Mouse (Mus musculus) heart, embryonic 14.5 days (tissue): ENCODE data around the gene Dglucy. TPM values are rescaled to one million over a fixed set of nuclear protein-coding genes. Genes with fewer than 3 reads are reported as not detected.

Experiments used
- ATAC-seq: fragments of 200-750 bp; cut with Nextera tagmentation; 2 replicates; pipeline ENCODE4 v1.8.0; 2017; ENCODE audit warnings: low read depth, moderate TSS enrichment; ENCODE audit not compliant: insufficient number of reproducible peaks, insufficient read depth, low FRiP score
- H3K27ac ChIP-seq, 2 experiments: fragments of 200-500 bp in 1 of 2; fragments of 300-500 bp in 1 of 2; sonication (generic) in 1 of 2; replicated peaks in 1 of 2; 2 replicates each; pipeline ENCODE4 v1.5.1; 2012 to 2014; ENCODE audit warnings: low read depth in 2 of 2, low read length in 2 of 2, control low read depth in 1 of 2, mild to moderate bottlenecking in 1 of 2, mixed read lengths in 1 of 2; ENCODE audit not compliant: control insufficient read depth in 1 of 2, insufficient read depth in 1 of 2
- H3K27me3 ChIP-seq: fragments of 300-500 bp; sonication (generic); 2 replicates; pipeline ENCODE4 v1.6.1; 2014; ENCODE audit warnings: mild to moderate bottlenecking, low read length, control low read depth; ENCODE audit not compliant: control insufficient read depth, insufficient read depth
- H3K36me3 ChIP-seq: fragments of 300-500 bp; sonication (generic); 2 replicates; pipeline ENCODE4 v1.6.1; 2014; ENCODE audit warnings: mild to moderate bottlenecking, control low read depth, low read length, mixed read lengths; ENCODE audit not compliant: control insufficient read depth, insufficient read depth
- H3K4me1 ChIP-seq, 2 experiments: fragments of 200-500 bp in 1 of 2; fragments of 300-500 bp in 1 of 2; sonication (generic) in 1 of 2; 2 replicates each; pipeline ENCODE4 v1.6.1; 2012 to 2014; ENCODE audit warnings: low read length in 2 of 2, control low read depth in 1 of 2, mixed read lengths in 1 of 2; ENCODE audit not compliant: control insufficient read depth in 2 of 2, insufficient read depth in 2 of 2
- H3K4me2 ChIP-seq: fragments of 300-500 bp; sonication (generic); 2 replicates; pipeline ENCODE4 v1.6.1; 2014; ENCODE audit warnings: mild to moderate bottlenecking, low read length
- H3K4me3 ChIP-seq, 2 experiments: fragments of 200-500 bp in 1 of 2; fragments of 300-500 bp in 1 of 2; sonication (generic) in 1 of 2; 2 replicates each; pipeline ENCODE4 v1.5.1; 2012 to 2014; ENCODE audit warnings: low read length in 2 of 2, mild to moderate bottlenecking in 2 of 2, control low read depth in 1 of 2, low read depth in 1 of 2, moderate library complexity in 1 of 2; ENCODE audit not compliant: control insufficient read depth in 1 of 2, insufficient read depth in 1 of 2
- H3K9ac ChIP-seq: fragments of 300-500 bp; sonication (generic); 2 replicates; pipeline ENCODE4 v1.6.1; 2014; ENCODE audit warnings: mild to moderate bottlenecking, low read length
- H3K9me3 ChIP-seq: fragments of 300-500 bp; sonication (generic); 2 replicates; pipeline ENCODE4 v1.6.1; 2016; ENCODE audit warnings: low read length, control low read depth; ENCODE audit not compliant: control insufficient read depth
- WGBS: fragments of 180-500 bp; shearing (Covaris S2); extraction: QIAGEN DNeasy Blood & Tissue Kit; methylation state at CpG from one replicate; pipeline ENCODE4 v1.1.7; 2014; 5-methylcytosine and 5-hydroxymethylcytosine counted together
- polyA plus RNA-seq: library from polyadenylated mRNA; unstranded; fragments of >200 nt; fragmentation: Nextera tagmentation; extraction: Ambion mirVana; gene quantifications from 2 replicates; pipeline ENCODE4 v1.2.1, GENCODE M21; 2014

Gene Dglucy
- polyA plus RNA-seq, 1 experiment from 2014 or later = 4.8 TPM

- no peak overlapping the region for H3K4me3 ChIP-seq
- 25% methylated on average over 2 of the region's 2 CpGs for WGBS
- no peaks in the 10 kb centered on the region; the same call in none of the 2 replicates for H3K27me3 ChIP-seq
- no peaks in the 10 kb centered on the region for H3K36me3 ChIP-seq
- no peak overlapping the region for H3K27ac ChIP-seq
- peaks cover 0 to 12% of the 10 kb centered on the region in 2 experiments; a peak in 2 of 4 replicates for H3K4me1 ChIP-seq
- H3K4me2 ChIP-seq = no peak overlapping the region
- H3K9ac ChIP-seq = no peak overlapping the region
- H3K9me3 ChIP-seq = no peaks in the 10 kb centered on the region
- ATAC-seq = no peak
Measured at GRCm38 (mm10) chr12:100936116-100936515, 157.3 kb downstream of the Dglucy start.

GRCm38 (mm10) chr12:100936737-100937136, 157.9 kb downstream of the Dglucy start:
- ATAC-seq = no peak
- no peaks in the 10 kb centered on the region; the same call in none of the 2 replicates for H3K27me3 ChIP-seq
- H3K4me3 ChIP-seq = no peak overlapping the region
- H3K27ac ChIP-seq = no peak overlapping the region
- H3K36me3 ChIP-seq = no peaks in the 10 kb centered on the region
- 88% methylated on average over 4 of the region's 4 CpGs for WGBS
- H3K9me3 ChIP-seq = no peaks in the 10 kb centered on the region
- no peak overlapping the region for H3K9ac ChIP-seq
- H3K4me1 ChIP-seq = peaks cover 0 to 12% of the 10 kb centered on the region in 2 experiments; a peak in 2 of 4 replicates
- H3K4me2 ChIP-seq = no peak overlapping the region

- ATAC-seq = peak; percentile 17; the same call in 1 of the 2 replicates
- peaks cover 0 to 12% of the 10 kb centered on the region in 2 experiments; a peak in 2 of 4 replicates for H3K4me1 ChIP-seq
- no peak overlapping the region for H3K4me3 ChIP-seq
- no peak overlapping the region for H3K4me2 ChIP-seq
- WGBS = 73% methylated on average over 21 of the region's 21 CpGs
- H3K27me3 ChIP-seq = no peaks in the 10 kb centered on the region; the same call in none of the 2 replicates
- no peak overlapping the region for H3K9ac ChIP-seq
- no peaks in the 10 kb centered on the region for H3K36me3 ChIP-seq
- H3K27ac ChIP-seq = peak overlapping the region in 1 of 2 experiments; percentile 62; a peak in 1 of 4 replicates
- no peaks in the 10 kb centered on the region for H3K9me3 ChIP-seq
Measured at GRCm38 (mm10) chr12:100937441-100938360, 158.8 kb downstream of the Dglucy start.

- no peak overlapping the region for H3K9ac ChIP-seq
- H3K27ac ChIP-seq = no peak overlapping the region
- WGBS = 88% methylated on average over 3 of the region's 3 CpGs
- no peak for ATAC-seq
- H3K9me3 ChIP-seq = no peaks in the 10 kb centered on the region
- H3K4me1 ChIP-seq = peaks cover 0 to 6% of the 10 kb centered on the region in 2 experiments; a peak in 2 of 4 replicates
- H3K27me3 ChIP-seq = peaks cover 11% of the 10 kb centered on the region
- no peaks in the 10 kb centered on the region for H3K36me3 ChIP-seq
- no peak overlapping the region for H3K4me3 ChIP-seq
- no peak overlapping the region for H3K4me2 ChIP-seq
Measured at GRCm38 (mm10) chr12:100941361-100941760, 162.5 kb downstream of the Dglucy start.

GRCm38 (mm10) chr12:100943146-100943545, 164.3 kb downstream of the Dglucy start:
- no peak overlapping the region for H3K4me2 ChIP-seq
- H3K4me3 ChIP-seq = no peak overlapping the region
- H3K9me3 ChIP-seq = no peaks in the 10 kb centered on the region
- no peak for ATAC-seq
- H3K4me1 ChIP-seq = peaks cover 0 to 6% of the 10 kb centered on the region in 2 experiments; a peak in 2 of 4 replicates
- peaks cover 25% of the 10 kb centered on the region for H3K27me3 ChIP-seq
- H3K9ac ChIP-seq = no peak overlapping the region
- no peak overlapping the region for H3K27ac ChIP-seq
- H3K36me3 ChIP-seq = 0 out of 2 replicates have a peak, but pooled peaks cover 6% of the 10 kb centered on the region
- 67% methylated on average over 4 of the region's 4 CpGs for WGBS

- Histone ChIP-seq H3K9me3 (no peaks in the 10 kb centered on the region), H3K27me3 (peaks cover 34% of the 10 kb centered on the region), H3K9ac (no peak overlapping the region), H3K36me3 (0 out of 2 replicates have a peak, but pooled peaks cover 6% of the 10 kb centered on the region), H3K4me2 (no peak overlapping the region), H3K4me3 (no peak overlapping the region), H3K4me1 (peaks cover 0 to under 1% of the 10 kb centered on the region in 2 experiments; a peak in 2 of 4 replicates), H3K27ac (no peak overlapping the region)
- WGBS = 87% methylated on average over 21 of the region's 21 CpGs
- ATAC-seq = no peak
Measured at GRCm38 (mm10) chr12:100944921-100945336, 166.1 kb downstream of the Dglucy start.

GRCm38 (mm10) chr12:100945501-100945900, 166.6 kb downstream of the Dglucy start:
- no peaks in the 10 kb centered on the region for H3K9me3 ChIP-seq
- H3K4me1 ChIP-seq = no peaks in the 10 kb centered on the region
- 0 out of 2 replicates have a peak, but pooled peaks cover 6% of the 10 kb centered on the region for H3K36me3 ChIP-seq
- H3K4me3 ChIP-seq = no peak overlapping the region
- WGBS = 85% methylated on average over 12 of the region's 12 CpGs
- no peak overlapping the region for H3K9ac ChIP-seq
- no peak for ATAC-seq
- H3K27ac ChIP-seq = no peak overlapping the region
- H3K4me2 ChIP-seq = no peak overlapping the region
- H3K27me3 ChIP-seq = peaks cover 39% of the 10 kb centered on the region
